In the genomic region with DNA sequence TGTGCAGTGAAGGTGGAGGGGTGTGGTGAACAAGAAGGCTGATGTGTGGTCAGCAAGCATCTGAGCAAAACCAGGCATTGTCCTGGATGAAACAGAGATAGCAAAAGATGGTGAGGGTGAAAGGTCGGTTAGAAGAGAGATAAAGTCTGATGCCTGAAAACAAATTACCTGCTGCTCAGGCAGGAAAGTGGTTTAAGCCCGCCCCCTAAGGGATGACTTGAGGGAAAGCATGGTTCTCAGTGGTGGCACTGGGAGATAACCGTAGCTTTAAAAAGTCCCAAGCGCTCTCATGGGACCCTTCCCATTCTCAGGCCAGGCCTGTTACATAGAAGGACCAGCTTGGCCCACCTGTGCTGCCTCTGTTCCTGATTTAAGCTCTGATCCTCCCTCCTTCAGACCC, we compare ENCODE assay signal across 14 mouse cellular contexts.
DNase-seq lines count a peak whose midpoint lies in the region; ATAC-seq and TF ChIP-seq lines count a peak whose summit lies in the region.
"Had no signal": no experiment of that assay in that cellular context is flagged by ENCODE, and none has a peak within 500 bp of the region (broad histone marks: within the 10 kb centered on the region; RNA-seq: fewer than 3 reads in every experiment).

No protein-coding gene starts in this region.

- TF ChIP-seq EP300 in liver, embryonic 14.5 days (IDR thresholded peaks at IDR 0.05; ENCODE audit: low read depth): no peak

- H3K4me3 ChIP-seq in heart, embryonic 12.5 days: no peak overlapping the region
- H3K4me3 ChIP-seq in liver, embryonic 14.5 days (ENCODE audit: insufficient read depth in 1 of 2, low read depth in 2 of 2, low read length in 2 of 2): no peak overlapping the region
- no peak overlapping the region for H3K4me3 ChIP-seq in liver, embryonic 12.5 days
- H3K4me3 ChIP-seq: limb, embryonic 15.5 days; midbrain, embryonic 12.5 days; neural tube, embryonic 12.5 days had no signal

- no peaks in the 10 kb centered on the region; the same call in 1 of the 2 replicates for H3K9me3 ChIP-seq in heart, embryonic 12.5 days (replicated peaks)
- no peaks in the 10 kb centered on the region for H3K9me3 ChIP-seq in liver, embryonic 14.5 days (ENCODE audit: control insufficient read depth, low read length)
- H3K9me3 ChIP-seq in liver, embryonic 12.5 days (replicated peaks): no peaks in the 10 kb centered on the region
- H3K9me3 ChIP-seq: limb, embryonic 15.5 days; midbrain, embryonic 12.5 days; neural tube, embryonic 12.5 days had no signal

- peak overlapping the region; percentile 66; the same call in 1 of the 2 replicates for H3K27ac ChIP-seq in heart, embryonic 12.5 days (ENCODE audit: poor library complexity, severe bottlenecking)
- no peak overlapping the region for H3K27ac ChIP-seq in liver, embryonic 14.5 days
- no peak overlapping the region for H3K27ac ChIP-seq in liver, embryonic 12.5 days
- H3K27ac ChIP-seq: limb, embryonic 15.5 days; midbrain, embryonic 12.5 days; neural tube, embryonic 12.5 days had no signal

- H3K4me2 ChIP-seq in heart, embryonic 12.5 days: no peak overlapping the region
- no peak overlapping the region for H3K4me2 ChIP-seq in liver, embryonic 14.5 days (ENCODE audit: low read depth)
- no peak overlapping the region for H3K4me2 ChIP-seq in liver, embryonic 12.5 days
- H3K4me2 ChIP-seq: limb, embryonic 15.5 days; midbrain, embryonic 12.5 days; neural tube, embryonic 12.5 days had no signal

- TF ChIP-seq CTCF in liver, embryonic 14.5 days (IDR thresholded peaks at IDR 0.05; ENCODE audit: low read depth): 0 out of 2 replicates have a peak, but pooled peaks have one; percentile 3
- TF ChIP-seq CTCF in brain, embryonic 14.5 days (IDR thresholded peaks at IDR 0.05; ENCODE audit: borderline replicate concordance, extremely low read depth, insufficient read depth, insufficient read length): peak; percentile 11; the same call in 1 of the 2 replicates

- H3K9ac ChIP-seq in heart, embryonic 12.5 days: no peak overlapping the region
- no peak overlapping the region for H3K9ac ChIP-seq in liver, embryonic 14.5 days (replicated peaks)
- H3K9ac ChIP-seq in liver, embryonic 12.5 days: no peak overlapping the region
- H3K9ac ChIP-seq: limb, embryonic 15.5 days; midbrain, embryonic 12.5 days; neural tube, embryonic 12.5 days had no signal

- H3K36me3 ChIP-seq in heart, embryonic 12.5 days: no peaks in the 10 kb centered on the region
- H3K36me3 ChIP-seq in liver, embryonic 14.5 days (replicated peaks; ENCODE audit: control insufficient read depth, insufficient read depth, low read depth): no peaks in the 10 kb centered on the region
- no peaks in the 10 kb centered on the region for H3K36me3 ChIP-seq in liver, embryonic 12.5 days
- H3K36me3 ChIP-seq: limb, embryonic 15.5 days; midbrain, embryonic 12.5 days; neural tube, embryonic 12.5 days had no signal

- WGBS in heart, embryonic 12.5 days: 17% methylated on average over 4 of the region's 4 CpGs
- WGBS in liver, embryonic 14.5 days (ENCODE audit: insufficient replicate concordance): 48% methylated on average over 4 of the region's 4 CpGs
- WGBS in liver, embryonic 12.5 days (ENCODE audit: insufficient replicate concordance): 49% methylated on average over 4 of the region's 4 CpGs

- TF ChIP-seq POLR2A in brain, embryonic 14.5 days (IDR thresholded peaks at IDR 0.05; ENCODE audit: borderline replicate concordance, extremely low read depth, insufficient read depth, insufficient read length, poor library complexity, severe bottlenecking): no peak

- H3K27me3 ChIP-seq in heart, embryonic 12.5 days (replicated peaks): no peaks in the 10 kb centered on the region
- no peaks in the 10 kb centered on the region for H3K27me3 ChIP-seq in liver, embryonic 14.5 days (ENCODE audit: control insufficient read depth, insufficient read depth, low read length)
- H3K27me3 ChIP-seq in liver, embryonic 12.5 days (replicated peaks): no peaks in the 10 kb centered on the region
- H3K27me3 ChIP-seq: limb, embryonic 15.5 days; midbrain, embryonic 12.5 days; neural tube, embryonic 12.5 days had no signal

- intact Hi-C loops in heart, postnatal 25 days (cut with DNase I): loop anchor here (5.0 kb wide), 1 partner anchor 184 kb away; a partner anchor contains a TSS

- DNase-seq in heart, postnatal 25 days (ENCODE audit: low spot score): no peak
- DNase-seq in liver, embryonic 14.5 days (ENCODE audit: low read depth in 3 of 3, low spot score in 3 of 3): no peak
- no peak for DNase-seq in brain, embryonic 14.5 days (ENCODE audit: low read depth)
- peak; percentile 19 for DNase-seq in retina, embryonic 14.5 days (ENCODE audit: low spot score)
- no peak for DNase-seq in urinary bladder, adult 18-20 months (ENCODE audit: low spot score in 2 of 2)
- DNase-seq: cerebellum, postnatal 36 days; kidney, postnatal 36 days; thymus, adult 18-20 months had no signal

- H3K4me1 ChIP-seq in heart, embryonic 12.5 days (replicated peaks): peaks cover 47% of the 10 kb centered on the region
- peaks cover 0 to 3% of the 10 kb centered on the region in 2 experiments; a peak in 1 of 4 replicates for H3K4me1 ChIP-seq in liver, embryonic 14.5 days (replicated peaks; ENCODE audit: control insufficient read depth in 2 of 2, insufficient read depth in 2 of 2, low read length in 1 of 2)
- peaks cover 27% of the 10 kb centered on the region for H3K4me1 ChIP-seq in liver, embryonic 12.5 days
- H3K4me1 ChIP-seq: midbrain, embryonic 12.5 days; neural tube, embryonic 12.5 days had no signal

- no peak for ATAC-seq in heart, embryonic 12.5 days (ENCODE audit: insufficient number of reproducible peaks, low FRiP score)
- no peak for ATAC-seq in liver, embryonic 14.5 days (ENCODE audit: insufficient read depth)
- no peak for ATAC-seq in liver, embryonic 12.5 days
- ATAC-seq: inflammation-experienced regulatory T-cells, adult 6 months had no signal
